Mouse (Mus musculus): ENCODE data around the gene Samd5.

The Samd5 gene

DNA sequence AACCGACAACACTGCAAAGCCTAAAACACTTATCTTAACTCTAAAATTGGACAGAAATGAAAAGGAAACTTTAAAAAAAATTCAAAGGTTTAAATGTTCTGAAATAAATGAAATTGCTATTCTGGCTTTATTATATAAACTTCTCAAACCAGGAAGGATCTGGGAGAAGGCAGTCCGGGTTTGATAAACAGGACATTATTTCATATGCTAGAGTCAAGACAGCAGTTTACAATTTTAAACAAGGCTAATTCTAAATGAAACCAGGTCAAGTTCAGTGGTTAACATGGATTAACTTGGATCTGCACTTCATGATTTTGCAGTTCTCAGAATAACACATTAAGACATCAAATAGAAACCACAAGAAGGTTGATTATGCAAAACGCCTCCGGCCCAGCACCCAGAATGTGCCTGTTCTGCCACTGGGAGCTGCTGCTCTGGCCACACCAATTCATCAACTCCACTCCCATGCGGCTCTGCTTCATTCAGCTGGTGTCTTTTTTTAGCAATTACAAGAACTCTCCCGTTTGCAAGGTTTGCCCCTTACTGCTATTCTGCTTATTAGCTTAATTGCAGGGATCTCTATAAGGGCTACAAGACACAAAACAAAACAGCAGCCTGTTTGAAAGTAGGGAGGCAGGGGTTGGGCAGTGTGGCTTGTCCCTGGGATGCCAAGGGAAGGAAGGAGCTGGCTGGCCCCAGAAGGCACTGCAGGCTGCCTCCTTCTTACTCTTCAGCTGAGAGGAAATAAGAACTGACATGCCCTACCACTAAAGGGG is 24.8 kb downstream of the Samd5 start:
- DNase-seq (ENCODE audit: low read depth, low spot score) = no peak

DNA sequence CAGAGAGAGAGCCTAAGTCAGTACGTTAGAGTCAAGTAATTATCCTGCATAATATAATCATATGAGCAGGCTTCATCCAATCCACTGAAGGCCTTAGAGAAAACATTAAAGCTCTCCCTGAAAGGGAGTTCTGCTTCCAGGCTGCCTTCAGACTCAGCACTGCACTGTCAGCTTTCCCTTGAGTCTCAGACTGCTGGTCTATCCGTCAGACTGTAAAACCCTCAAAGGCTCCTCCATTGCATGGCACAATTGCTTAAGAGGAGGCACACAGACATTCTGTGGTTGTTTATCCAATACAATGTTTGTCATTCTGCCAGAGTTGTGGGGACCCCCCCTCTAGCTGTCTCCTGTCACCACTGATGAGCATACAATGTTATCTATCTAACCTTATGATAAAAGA is 26.5 kb downstream of the Samd5 start:
- DNase-seq (ENCODE audit: low read depth, low spot score) = no peak

DNA sequence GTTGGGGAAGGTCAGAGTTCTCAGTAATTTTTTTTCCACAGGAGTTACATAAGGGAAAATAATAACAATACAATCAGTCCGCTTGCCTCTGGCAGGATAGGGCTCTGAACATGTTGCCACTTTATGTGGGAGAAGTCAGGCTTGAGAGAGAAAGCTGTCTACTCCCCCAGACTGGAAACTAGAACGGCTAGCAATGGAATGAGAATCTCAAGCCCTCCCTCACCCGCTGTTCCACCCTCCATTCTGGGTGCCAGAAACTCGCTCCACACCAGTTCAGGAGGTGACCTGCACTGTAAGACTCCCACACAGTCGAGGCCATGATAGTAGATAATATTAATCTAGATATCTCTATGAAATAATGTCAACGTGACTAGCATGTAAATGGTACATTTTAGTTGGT is 27.3 kb downstream of the Samd5 start:
- no peak for DNase-seq (ENCODE audit: low read depth, low spot score)

DNA sequence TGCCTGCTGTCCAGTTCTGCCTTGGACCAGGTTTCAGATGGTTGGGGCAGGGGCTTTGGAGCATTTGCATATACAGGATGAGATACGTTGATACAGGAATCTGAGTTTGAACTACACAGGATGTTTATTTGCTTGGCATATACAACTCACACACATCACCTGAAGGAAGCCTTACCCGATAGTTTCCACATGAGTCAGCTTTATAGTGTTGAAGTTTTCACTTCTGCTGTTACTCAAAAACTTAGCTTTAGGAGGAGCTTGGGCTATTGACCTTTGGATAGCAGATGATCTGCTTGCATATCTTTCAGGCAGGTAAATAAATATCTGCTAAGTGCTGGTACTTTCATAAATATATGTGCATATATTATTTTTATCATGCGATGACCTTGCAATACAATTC is 28.6 kb downstream of the Samd5 start:
- no peak for DNase-seq (ENCODE audit: low read depth, low spot score)

DNA sequence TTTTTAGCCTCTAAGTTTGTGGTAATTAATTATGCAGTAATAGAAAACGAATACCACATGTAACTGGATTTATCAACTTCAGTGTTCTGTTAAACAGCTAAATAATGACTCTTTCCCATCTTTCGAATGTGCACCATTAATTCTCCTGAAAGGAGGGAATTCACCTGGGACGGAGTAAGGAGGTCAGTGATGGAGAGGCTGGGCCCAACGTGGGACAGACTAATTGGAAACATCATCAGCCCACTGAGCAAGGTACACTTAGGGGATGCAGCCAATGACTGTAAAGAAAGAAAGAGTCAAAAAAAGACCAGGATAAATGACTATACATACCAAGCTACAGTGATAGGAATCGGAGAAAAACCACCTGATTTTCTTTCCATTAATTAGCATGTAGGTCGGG is 31.5 kb downstream of the Samd5 start:
- DNase-seq (ENCODE audit: low read depth, low spot score) = no peak

DNA sequence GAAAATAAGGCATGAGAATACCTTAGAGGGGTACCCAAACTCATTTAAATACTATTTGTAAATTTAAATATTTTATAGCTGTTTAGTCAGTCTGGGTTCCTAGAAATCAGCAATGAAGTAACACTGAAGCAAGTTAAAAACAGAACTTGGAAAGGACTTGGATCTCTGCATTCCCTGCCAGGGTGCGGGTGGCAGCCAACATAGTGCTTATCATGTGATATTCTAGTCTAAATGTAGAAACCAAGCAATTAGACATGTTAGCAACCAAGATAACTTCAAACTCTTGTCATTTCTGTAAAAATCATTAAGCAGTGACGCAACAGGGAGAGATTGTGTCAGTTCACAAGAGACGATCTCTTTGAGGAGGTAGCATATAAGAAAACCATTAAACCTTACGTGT is 32.9 kb downstream of the Samd5 start:
- DNase-seq (ENCODE audit: low read depth, low spot score) = no peak

DNA sequence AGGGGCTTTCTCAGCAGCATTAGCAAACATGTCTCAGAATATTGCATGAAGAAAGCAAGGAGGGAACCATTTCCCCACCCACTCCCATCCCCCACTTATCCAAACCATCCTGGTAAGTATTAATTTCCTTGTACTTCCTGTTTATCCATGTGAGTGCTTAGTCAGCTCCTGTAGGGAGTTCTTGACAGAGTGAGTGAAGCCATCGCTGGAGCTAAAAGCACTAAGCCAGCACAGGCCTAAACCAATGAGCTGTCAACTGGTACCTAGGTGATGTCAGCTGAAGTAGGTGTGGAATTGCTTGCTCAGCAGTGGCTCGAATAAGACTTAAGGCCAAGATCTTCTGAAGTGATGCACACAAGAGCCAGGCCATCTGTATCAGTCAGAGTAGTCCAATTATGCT is 34.3 kb downstream of the Samd5 start:
- DNase-seq (ENCODE audit: low read depth, low spot score) = no peak

DNA sequence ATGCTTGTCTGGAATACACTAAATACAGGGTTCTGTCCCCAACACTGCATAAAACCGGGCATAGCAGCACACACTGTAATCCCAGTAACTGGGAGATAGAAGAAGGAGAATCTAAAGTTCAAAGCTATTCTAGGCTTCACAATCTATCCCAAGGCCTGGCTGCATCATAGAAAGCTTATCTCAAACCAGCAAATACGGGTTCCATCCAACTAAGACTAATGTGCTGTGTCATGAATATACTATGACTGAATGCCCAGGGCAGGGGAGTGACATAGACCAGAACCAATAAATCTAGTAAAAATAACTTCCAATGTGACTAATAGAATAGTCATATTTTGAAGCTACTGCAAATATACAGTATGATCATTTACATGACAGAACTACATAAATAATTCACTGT is 35.0 kb downstream of the Samd5 start:
- no peak for DNase-seq (ENCODE audit: low read depth, low spot score)

DNA sequence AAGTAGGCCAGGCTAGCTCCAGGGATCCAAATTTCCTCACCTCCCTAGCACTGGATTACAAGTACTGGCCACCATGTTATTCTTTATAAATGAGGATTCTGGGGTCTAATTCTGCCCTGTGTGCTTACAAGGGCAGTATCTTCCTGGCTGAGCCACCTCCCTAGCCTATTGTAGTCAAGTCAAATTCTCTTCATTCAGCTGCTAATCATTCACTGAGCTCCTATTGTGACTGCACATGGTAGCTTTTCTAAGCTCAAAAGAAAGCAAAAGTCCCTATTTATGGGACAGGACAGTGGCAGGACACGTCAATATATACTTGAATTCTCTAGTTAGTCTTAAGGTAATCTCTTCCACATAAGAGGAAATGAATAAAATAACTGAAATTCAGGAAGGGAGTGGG is 49.7 kb downstream of the Samd5 start:
- DNase-seq (ENCODE audit: low read depth, low spot score) = no peak

DNA sequence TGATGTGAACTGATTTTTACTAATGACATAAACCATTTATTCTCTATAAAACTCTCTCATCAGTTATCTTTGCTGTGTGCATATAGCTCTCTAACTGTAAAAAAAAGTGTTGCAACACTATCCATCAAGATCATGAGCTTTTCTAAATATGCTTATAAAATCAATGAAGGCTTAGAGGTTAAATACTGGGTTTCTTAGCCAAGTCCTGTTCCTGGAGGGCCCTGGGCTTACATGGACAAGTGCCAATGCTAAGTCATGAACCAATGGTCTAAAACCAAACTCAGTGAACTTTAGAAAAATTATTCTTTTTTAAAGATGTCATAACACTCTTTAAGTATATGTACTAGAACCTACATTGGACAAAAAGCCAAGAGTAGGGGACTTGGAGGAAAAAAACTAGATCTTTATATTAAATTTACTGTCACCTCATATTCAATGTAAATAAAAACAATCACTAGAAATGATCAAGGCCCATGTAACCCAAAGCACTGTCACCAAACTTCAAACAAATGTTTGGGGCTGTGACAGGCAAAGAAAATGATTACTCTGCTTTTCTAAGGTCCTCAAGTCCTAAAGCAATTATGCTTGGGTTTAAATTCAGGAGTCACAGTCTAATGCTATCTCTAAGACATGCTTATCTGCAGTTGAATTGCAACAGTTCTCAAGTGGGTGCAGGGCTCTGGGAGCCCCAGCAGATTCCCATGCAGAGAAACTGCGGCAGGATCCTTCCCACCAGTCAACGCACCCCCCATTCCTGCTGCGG is 52.9 kb downstream of the Samd5 start:
- no peak for DNase-seq (ENCODE audit: low read depth, low spot score)

DNA sequence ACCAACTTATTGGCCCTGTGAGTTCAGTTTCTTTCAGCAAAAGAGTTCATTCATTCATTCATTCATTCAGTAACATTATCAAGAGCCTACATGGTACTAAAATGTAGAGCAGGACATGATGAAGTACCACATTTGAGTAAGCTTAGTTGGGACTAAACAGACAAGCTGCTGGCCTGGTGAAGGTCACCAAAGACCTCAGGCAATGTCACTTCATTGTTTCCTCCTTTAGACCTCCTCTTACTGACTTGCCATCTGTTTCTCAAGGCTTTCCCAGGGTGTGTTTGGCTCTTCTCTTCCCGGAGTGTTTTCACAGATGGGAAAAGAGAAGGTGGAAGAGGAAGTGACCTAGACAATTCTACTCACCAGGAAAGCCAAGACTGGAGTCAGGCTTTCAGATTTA is 54.0 kb downstream of the Samd5 start:
- no peak for DNase-seq (ENCODE audit: low read depth, low spot score)

DNA sequence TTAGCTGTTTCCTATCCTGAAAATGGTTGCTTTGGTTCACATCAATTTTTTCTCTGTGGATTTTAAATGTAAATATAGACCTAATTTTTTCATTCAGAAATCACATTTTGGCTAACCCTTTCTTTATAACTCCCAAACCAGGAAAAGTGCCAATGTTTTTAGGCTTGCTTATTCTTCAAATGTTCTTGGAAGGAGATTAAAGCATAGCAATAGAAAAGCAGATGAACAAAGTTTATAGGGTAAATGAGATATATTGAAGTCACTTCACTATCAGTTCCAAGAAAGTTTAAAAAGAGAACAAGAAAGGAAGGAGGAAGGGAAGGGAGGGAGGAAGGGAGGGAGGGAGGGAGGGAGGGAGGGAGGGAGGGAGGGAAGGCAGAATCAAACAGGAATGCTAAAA is 60.0 kb downstream of the Samd5 start:
- no peak for DNase-seq (ENCODE audit: low read depth, low spot score)

DNA sequence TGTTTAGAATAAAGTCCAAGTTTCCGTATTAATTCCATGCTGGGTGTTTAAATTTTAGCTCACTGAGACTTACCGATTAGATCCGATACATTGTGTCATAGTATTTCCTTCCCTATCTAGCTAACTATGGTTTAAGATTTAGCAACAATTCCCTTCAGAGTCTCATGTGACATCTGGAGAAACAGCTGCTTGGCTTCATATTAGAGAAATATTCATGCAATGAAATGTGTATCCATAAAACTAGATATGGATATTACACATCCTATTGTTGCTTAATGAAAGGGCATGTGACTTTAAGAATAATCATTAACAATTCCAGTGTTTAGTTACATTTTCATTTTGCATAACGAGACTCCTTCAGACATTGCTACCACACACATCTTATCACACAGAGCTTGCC is 66.2 kb downstream of the Samd5 start:
- no peak for DNase-seq (ENCODE audit: low read depth, low spot score)

DNA sequence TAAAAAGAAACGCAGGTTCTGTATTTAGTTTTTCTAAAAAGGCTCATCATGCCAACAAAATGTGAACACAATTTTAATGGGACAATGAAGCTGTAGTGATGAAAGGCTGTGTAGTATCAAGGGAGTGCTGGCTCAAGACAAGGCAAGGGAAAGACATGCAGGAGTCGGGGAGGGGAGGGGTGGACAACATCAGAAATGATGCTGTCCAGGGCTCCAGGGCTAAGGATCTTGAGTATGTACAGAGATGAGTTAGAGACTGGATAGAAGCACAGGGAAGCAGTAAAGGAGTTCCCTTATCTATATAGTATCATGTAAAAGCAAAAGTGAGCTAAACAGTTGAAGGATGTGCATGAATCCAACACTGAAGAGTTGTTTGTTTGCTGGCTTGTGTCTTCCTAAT is 67.9 kb downstream of the Samd5 start:
- DNase-seq (ENCODE audit: low read depth, low spot score) = no peak

DNA sequence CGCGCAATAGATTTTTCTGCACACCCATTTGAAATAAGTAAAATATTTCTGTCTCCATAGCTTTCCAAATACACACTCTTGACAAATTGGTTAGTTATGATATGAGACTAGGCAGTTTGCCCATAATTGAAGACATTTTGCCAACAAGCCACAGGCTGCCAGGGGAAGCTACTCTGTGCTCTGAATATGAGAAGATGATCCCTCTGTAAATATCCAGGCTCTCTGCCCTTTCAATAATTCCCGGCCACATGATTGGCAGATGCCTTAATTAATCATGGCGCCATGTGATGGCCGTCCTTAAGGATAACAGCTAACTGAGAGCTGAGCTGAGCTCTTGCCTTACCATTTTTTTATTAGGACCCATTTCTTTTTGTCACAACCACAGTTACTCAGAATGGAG is 69.4 kb downstream of the Samd5 start:
- no peak for DNase-seq (ENCODE audit: low read depth, low spot score)

DNA sequence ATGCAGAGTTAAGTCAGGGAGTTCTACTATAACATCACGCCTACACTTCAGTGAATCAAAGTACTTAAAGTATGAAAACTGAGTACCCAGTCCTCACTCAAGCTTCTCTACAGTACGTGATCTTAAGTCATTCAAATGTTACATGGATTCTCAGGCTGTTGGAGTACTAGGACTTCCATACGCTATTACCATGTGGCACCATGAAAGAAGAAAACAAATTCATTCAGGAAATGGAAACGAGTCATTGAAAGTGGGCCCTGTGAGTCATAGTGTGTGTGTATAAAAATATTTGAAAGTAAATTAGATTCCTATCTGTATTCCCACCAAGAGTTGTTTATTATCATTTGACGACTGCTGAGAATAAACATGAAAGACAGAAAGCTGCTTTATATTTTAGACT is 71.7 kb downstream of the Samd5 start:
- no peak for DNase-seq (ENCODE audit: low read depth, low spot score)

DNA sequence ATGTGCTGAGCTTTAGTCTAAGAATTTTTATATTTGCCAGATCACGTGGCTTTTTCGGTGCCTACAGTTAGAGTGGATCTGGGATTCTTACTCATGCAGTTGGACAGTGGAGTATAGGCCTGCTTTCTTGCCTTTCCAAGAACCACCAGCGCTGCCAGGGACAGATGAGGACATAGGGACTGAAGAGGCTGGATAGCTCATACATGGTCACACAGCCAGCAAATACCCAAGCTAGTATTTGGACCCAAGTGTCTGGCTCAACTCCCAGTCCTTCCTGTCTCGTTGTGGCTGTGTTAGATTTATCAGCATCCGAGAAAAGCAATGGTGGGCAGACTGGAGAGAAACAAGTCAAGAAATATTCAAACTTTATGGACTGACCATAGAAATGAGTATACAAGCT is 72.2 kb downstream of the Samd5 start:
- DNase-seq (ENCODE audit: low read depth, low spot score) = no peak

DNA sequence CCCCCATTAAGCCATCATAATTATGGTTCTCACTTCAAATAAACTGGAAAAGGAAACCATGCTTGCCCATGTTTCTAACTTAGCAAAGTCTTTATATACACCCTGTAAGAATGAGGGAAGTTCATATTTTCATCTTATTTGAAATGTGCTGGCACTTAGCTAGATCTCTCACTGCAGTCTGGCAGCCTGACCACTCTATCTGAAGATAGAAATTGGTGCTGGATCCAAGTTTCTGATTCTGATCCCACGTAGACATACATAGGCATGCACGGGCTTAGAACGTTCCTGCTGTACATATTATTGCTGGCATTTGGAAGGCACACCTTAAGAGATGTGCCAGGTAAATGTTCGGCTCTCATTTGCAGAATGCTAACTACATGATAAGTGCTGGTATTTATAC is 72.6 kb downstream of the Samd5 start:
- DNase-seq (ENCODE audit: low read depth, low spot score) = no peak

DNA sequence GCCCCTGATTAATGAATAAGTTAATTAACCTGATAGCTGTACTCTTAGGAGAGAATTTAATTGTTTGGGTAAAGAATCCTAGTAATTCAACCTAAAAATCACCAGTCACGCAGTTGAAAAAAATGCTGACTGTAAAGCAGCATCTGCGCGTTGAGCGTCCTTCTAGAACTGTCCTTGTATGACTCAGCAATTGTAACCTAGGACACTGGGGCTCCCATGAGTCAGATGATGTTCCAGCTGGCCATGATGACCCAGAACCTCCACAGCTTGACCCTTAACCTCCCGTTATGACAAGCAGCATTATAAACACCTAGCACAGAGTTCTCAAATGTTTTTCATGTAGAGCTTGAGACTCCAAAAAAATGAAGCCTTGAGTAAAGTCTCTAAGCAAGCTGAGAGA is 78.8 kb downstream of the Samd5 start:
- DNase-seq (ENCODE audit: low read depth, low spot score) = no peak

DNA sequence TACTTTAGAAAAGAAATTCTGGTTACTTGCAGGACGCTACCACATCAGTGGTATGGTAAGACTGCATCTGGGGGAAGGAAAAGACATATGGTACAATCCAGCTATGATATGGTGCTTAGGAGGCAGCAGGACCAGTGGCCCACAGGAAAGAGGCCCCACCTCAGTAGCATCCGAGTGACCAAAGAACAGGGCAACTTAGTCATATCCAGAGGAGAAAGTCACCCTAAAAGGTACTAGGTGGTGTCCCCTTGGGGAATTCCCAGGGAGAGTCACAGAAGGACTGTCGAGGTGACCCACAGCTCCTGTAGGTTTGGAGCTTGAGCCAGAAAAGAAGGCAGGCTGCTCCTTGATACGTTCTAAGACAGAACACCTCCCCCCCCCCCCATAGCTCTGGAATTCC is 80.3 kb downstream of the Samd5 start:
- no peak for DNase-seq (ENCODE audit: low read depth, low spot score)

DNA sequence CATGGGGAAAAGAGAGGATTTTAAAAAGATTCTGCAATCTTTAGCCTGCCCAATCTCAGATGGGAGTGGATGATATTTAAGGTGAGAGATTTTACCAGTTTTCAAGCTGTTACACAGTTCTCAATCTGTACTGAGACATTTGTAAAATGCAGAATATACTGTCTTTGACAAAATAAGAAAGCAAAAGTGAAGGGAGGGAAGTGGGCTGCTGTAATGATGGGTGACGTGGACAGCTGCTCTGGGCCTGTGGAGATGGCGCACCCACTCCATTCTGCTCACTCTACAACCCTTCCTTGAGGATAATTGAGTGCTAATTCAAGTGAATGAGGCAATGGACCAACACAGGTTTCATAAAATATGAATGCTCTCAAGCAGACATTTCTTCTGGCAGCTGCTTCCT is 84.4 kb downstream of the Samd5 start:
- no peak for DNase-seq (ENCODE audit: low read depth, low spot score)

DNA sequence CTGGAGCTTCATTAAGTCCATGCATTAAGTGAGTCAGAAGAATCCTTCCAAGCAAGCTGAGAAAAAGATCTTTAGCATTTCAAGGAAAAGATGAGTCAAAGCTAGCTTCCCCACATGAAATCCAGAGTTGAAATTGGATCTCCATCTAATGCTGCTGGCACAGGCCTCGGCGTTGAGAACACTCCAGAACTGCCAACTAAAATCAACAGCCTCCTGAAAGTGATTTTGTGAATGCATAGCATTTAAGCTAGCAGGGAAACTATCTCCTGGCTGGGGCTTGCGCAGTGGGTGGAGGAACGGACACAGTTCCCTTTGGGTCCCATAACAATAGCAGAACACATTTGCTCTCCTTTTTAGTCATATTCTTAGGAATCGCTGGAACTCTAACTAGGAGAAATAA is 88.7 kb downstream of the Samd5 start:
- no peak for DNase-seq (ENCODE audit: low read depth, low spot score)

DNA sequence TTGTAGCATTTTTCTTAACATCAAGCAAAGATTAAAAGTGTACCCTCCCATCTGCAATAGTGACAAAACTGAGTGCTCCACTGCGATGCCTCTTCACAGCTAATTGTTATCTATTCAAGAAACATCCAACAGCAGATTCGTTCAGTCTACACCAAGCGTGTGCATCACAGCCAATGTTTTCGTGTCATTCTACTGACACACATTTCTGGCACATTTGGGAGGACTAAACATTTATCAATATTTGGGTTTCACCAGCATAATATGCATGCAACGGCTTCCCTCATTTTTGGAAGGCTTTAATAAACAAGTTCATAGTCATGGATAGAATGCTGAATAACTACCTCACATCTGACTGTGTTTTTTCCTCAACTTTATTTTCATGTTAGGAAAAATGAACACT is 95.6 kb downstream of the Samd5 start:
- DNase-seq (ENCODE audit: low read depth, low spot score) = no peak

DNA sequence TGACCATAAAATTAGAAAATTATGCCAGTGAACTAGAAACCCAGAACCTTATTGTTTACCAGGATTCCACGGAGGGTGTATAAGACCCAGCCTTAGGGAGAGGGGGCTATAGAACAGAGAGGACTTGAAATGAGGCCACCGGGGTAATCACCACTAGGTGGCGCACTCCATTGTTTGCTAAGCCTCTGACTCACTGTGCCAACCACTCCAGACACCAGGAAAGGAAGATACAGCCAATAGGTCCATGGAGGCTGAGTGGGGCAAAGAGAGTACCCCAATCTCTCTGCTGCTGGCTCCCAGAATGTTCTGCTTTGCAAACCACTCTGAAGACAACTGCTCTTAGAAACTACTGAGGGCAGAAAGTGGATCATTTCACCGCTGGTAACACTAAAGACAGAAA is 99.4 kb downstream of the Samd5 start:
- DNase-seq (ENCODE audit: low read depth, low spot score) = peak; percentile 32

Measured in c-Kit-negative CD71-positive TER-119-positive erythroid progenitor cells, embryonic 14.5 days (primary cell).